10 mouse cellular contexts compared by ENCODE assay signal in the genomic region with DNA sequence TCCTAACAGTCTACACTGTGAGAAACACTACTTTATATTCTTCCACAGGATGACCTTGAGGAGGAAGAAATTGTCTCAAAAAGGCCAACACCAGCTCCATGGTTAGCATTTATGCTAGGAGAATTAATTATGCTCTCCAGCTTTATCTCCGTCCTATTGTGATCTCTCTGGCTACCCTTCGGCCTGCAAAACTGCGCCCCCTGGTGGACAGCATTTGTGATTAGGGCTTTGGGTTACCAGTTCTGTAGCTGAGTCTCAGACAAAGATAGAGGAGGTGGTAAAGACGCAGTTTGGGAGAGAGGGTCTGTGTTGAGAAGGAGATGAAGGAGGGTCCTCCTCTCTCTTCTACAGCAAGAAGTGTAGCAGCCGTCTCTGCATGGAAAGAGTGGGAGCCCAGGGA. TPM values are rescaled to one million over a fixed set of nuclear protein-coding genes. Genes with fewer than 3 reads are reported as not detected.
DNase-seq lines count a peak whose midpoint lies in the region; ATAC-seq and TF ChIP-seq lines count a peak whose summit lies in the region.
"Had no signal": no experiment of that assay in that cellular context is flagged by ENCODE, and none has a peak within 500 bp of the region (broad histone marks: within the 10 kb centered on the region; RNA-seq: fewer than 3 reads in every experiment).

No protein-coding gene starts in this region.

- no peaks in the 10 kb centered on the region for H3K36me3 ChIP-seq in hindbrain, embryonic 10.5 days
- no peaks in the 10 kb centered on the region for H3K36me3 ChIP-seq in hindbrain, embryonic 12.5 days
- H3K36me3 ChIP-seq in forebrain, postnatal 0 days (ENCODE audit: insufficient read depth) = no peaks in the 10 kb centered on the region
- H3K36me3 ChIP-seq in thymus, adult 2 months (ENCODE audit: control insufficient read depth, insufficient read depth, low read length) = no peaks in the 10 kb centered on the region
- H3K36me3 ChIP-seq: embryonic facial prominence, embryonic 12.5 days; liver, embryonic 15.5 days had no signal

- H3K9me3 ChIP-seq in hindbrain, embryonic 10.5 days = no peaks in the 10 kb centered on the region
- no peaks in the 10 kb centered on the region for H3K9me3 ChIP-seq in hindbrain, embryonic 12.5 days (replicated peaks)
- H3K9me3 ChIP-seq in forebrain, postnatal 0 days (ENCODE audit: low read length) = no peaks in the 10 kb centered on the region
- H3K9me3 ChIP-seq: embryonic facial prominence, embryonic 12.5 days; liver, embryonic 15.5 days had no signal

- H3K27me3 ChIP-seq in hindbrain, embryonic 10.5 days (ENCODE audit: insufficient read depth, poor library complexity, severe bottlenecking) = peaks cover 52% of the 10 kb centered on the region
- H3K27me3 ChIP-seq in hindbrain, embryonic 12.5 days = peaks cover 23% of the 10 kb centered on the region
- H3K27me3 ChIP-seq in forebrain, postnatal 0 days (ENCODE audit: insufficient read depth, low read length) = no peaks in the 10 kb centered on the region; the same call in 1 of the 2 replicates
- no peaks in the 10 kb centered on the region for H3K27me3 ChIP-seq in thymus, adult 2 months (ENCODE audit: control insufficient read depth, insufficient read depth, low read length)

- no peak overlapping the region for H3K9ac ChIP-seq in hindbrain, embryonic 12.5 days
- H3K9ac ChIP-seq in forebrain, postnatal 0 days = no peak overlapping the region
- H3K9ac ChIP-seq: embryonic facial prominence, embryonic 12.5 days; liver, embryonic 15.5 days had no signal

- DNase-seq in hindbrain, embryonic 10.5 days (ENCODE audit: low spot score) = peak; percentile 84
- DNase-seq in CD8-positive naive resting alpha-beta T cell, adult 2 months (ENCODE audit: low read depth in 2 of 2, low spot score in 2 of 2) = peak; percentile 65
- peak; percentile 80 for DNase-seq in brain, adult 2 months (ENCODE audit: low read depth, low spot score)
- DNase-seq in forebrain, postnatal 0 days = peak; percentile 66
- peak; percentile 58 to 85 for DNase-seq in layer of hippocampus, postnatal 25 days (ENCODE audit: extremely low spot score in 1 of 2, low spot score in 1 of 2)
- peak; percentile 76 for DNase-seq in thymus, adult 2 months

- peaks cover 37% of the 10 kb centered on the region for H3K4me1 ChIP-seq in hindbrain, embryonic 10.5 days (replicated peaks)
- peaks cover 20% of the 10 kb centered on the region for H3K4me1 ChIP-seq in hindbrain, embryonic 12.5 days
- H3K4me1 ChIP-seq in forebrain, postnatal 0 days (ENCODE audit: insufficient read depth) = peaks cover 8% of the 10 kb centered on the region; the same call in 1 of the 2 replicates
- H3K4me1 ChIP-seq in thymus, adult 2 months (replicated peaks; ENCODE audit: control insufficient read depth, insufficient read depth, low read length) = peaks cover 21% of the 10 kb centered on the region

- ATAC-seq in hindbrain, embryonic 12.5 days (ENCODE audit: low FRiP score) = no peak
- ATAC-seq in forebrain, postnatal 0 days = 0 out of 2 replicates have a peak, but pooled peaks have one; percentile 44
- 0 out of 2 replicates have a peak, but pooled peaks have one; percentile 51 for ATAC-seq in monocyte, adult 5-6 weeks (replicated peaks; ENCODE audit: insufficient number of reproducible peaks, low FRiP score, low TSS enrichment, poor library complexity, severe bottlenecking)

- no peak overlapping the region for H3K4me3 ChIP-seq in hindbrain, embryonic 10.5 days
- no peak overlapping the region for H3K4me3 ChIP-seq in hindbrain, embryonic 12.5 days
- H3K4me3 ChIP-seq in forebrain, postnatal 0 days (ENCODE audit: low read depth, low read length) = no peak overlapping the region
- no peak overlapping the region for H3K4me3 ChIP-seq in thymus, adult 2 months (ENCODE audit: control insufficient read depth, insufficient read depth, low read length)
- H3K4me3 ChIP-seq: embryonic facial prominence, embryonic 12.5 days; liver, embryonic 15.5 days had no signal

- no peak for TF ChIP-seq POLR2A in thymus, adult 2 months (IDR thresholded peaks at IDR 0.05; ENCODE audit: control insufficient read depth, extremely low read depth, insufficient read depth, low read length, poor library complexity)

- TF ChIP-seq CTCF in forebrain, postnatal 0 days (IDR thresholded peaks at IDR 0.05; ENCODE audit: low read depth) = peak; percentile 84
- TF ChIP-seq CTCF in thymus, adult 2 months (IDR thresholded peaks at IDR 0.05; ENCODE audit: borderline replicate concordance, control insufficient read depth, extremely low read depth, insufficient read depth, low read length, poor library complexity) = no peak

- 12% methylated on average over 5 of the region's 5 CpGs for WGBS in hindbrain, embryonic 10.5 days
- 20% methylated on average over 5 of the region's 5 CpGs for WGBS in hindbrain, embryonic 12.5 days
- WGBS in forebrain, postnatal 0 days = 11% methylated on average over 5 of the region's 5 CpGs
- 25% methylated on average over 5 of the region's 5 CpGs for WGBS in thymus, adult 2 months

- no peak overlapping the region for H3K4me2 ChIP-seq in hindbrain, embryonic 12.5 days (replicated peaks)
- no peak overlapping the region for H3K4me2 ChIP-seq in forebrain, postnatal 0 days (ENCODE audit: low read depth)
- H3K4me2 ChIP-seq: embryonic facial prominence, embryonic 12.5 days; liver, embryonic 15.5 days had no signal

- no peak overlapping the region for H3K27ac ChIP-seq in hindbrain, embryonic 10.5 days
- no peak overlapping the region for H3K27ac ChIP-seq in hindbrain, embryonic 12.5 days
- H3K27ac ChIP-seq in forebrain, postnatal 0 days (ENCODE audit: low read depth, low read length) = no peak overlapping the region
- no peak overlapping the region for H3K27ac ChIP-seq in thymus, adult 2 months (ENCODE audit: control insufficient read depth, insufficient read depth, low read length)
- H3K27ac ChIP-seq: embryonic facial prominence, embryonic 12.5 days; liver, embryonic 15.5 days had no signal

RNA-seq across cellular contexts. Expression of a gene that starts 10.6 kb away (rescaled TPM):
- polyA plus RNA-seq in hindbrain, embryonic 10.5 days (2016; fragmentation: Nextera tagmentation; extraction: Ambion mirVana) = 0.85 and 3.2 TPM in 2 replicates
- 9.5 and 28.5 TPM in 2 replicates for polyA plus RNA-seq in hindbrain, embryonic 12.5 days (2016; fragmentation: Nextera tagmentation; extraction: Ambion mirVana)
- 0.19 TPM in 1 of 2 replicates, not detected in the other for total RNA-seq in forebrain, postnatal 0 days (2014; rRNA removed)
- polyA plus RNA-seq in forebrain, postnatal 0 days (2015; fragmentation: Nextera tagmentation; extraction: Ambion mirVana) = 0.39 and 0.48 TPM in 2 replicates
- 1 to 10 TPM; 4.1 to 5.9 TPM for total RNA-seq in layer of hippocampus, postnatal 25 days (2021)
- 0.97 to 3.4 TPM in 2 of 3 replicates, not detected in the other for total RNA-seq in monocyte, adult 5-6 weeks (2017)
- polyA plus RNA-seq in thymus, adult 2 months (2012; rRNA removed) = 2.1 and 2.2 TPM in 2 replicates

RNA-seq across cellular contexts. Expression of a gene that starts 23.9 kb away (rescaled TPM):
- 19.3 and 21.7 TPM in 2 replicates for polyA plus RNA-seq in hindbrain, embryonic 10.5 days (2016; fragmentation: Nextera tagmentation; extraction: Ambion mirVana)
- 18.3 and 19.1 TPM in 2 replicates for polyA plus RNA-seq in hindbrain, embryonic 12.5 days (2016; fragmentation: Nextera tagmentation; extraction: Ambion mirVana)
- total RNA-seq in forebrain, postnatal 0 days (2014; rRNA removed) = 23.6 and 27.2 TPM in 2 replicates
- 28.5 and 30.3 TPM in 2 replicates for polyA plus RNA-seq in forebrain, postnatal 0 days (2015; fragmentation: Nextera tagmentation; extraction: Ambion mirVana)
- 10 to 100 TPM; 17.2 to 22.7 TPM for total RNA-seq in layer of hippocampus, postnatal 25 days (2021)
- 0.39 to 7.4 TPM (median 1.4 TPM) in 3 replicates for total RNA-seq in monocyte, adult 5-6 weeks (2017)
- polyA plus RNA-seq in thymus, adult 2 months (2012; rRNA removed) = 62.1 and 67.6 TPM in 2 replicates

RNA-seq across cellular contexts. Expression of a gene that starts 28.6 kb away (rescaled TPM):
- polyA plus RNA-seq in hindbrain, embryonic 10.5 days (2016; fragmentation: Nextera tagmentation; extraction: Ambion mirVana) = 1.0 and 3.9 TPM in 2 replicates
- polyA plus RNA-seq in hindbrain, embryonic 12.5 days (2016; fragmentation: Nextera tagmentation; extraction: Ambion mirVana) = 1.1 and 3.5 TPM in 2 replicates
- 0.31 and 0.81 TPM in 2 replicates for total RNA-seq in forebrain, postnatal 0 days (2014; rRNA removed)
- polyA plus RNA-seq in forebrain, postnatal 0 days (2015; fragmentation: Nextera tagmentation; extraction: Ambion mirVana) = 0.35 and 0.40 TPM in 2 replicates
- total RNA-seq in layer of hippocampus, postnatal 25 days (2021) = 1 to 10 TPM; 1.3 to 2.0 TPM
- total RNA-seq in monocyte, adult 5-6 weeks (2017) = 0.29 TPM in 1 of 3 replicates, not detected in the others
- 36.0 and 38.7 TPM in 2 replicates for polyA plus RNA-seq in thymus, adult 2 months (2012; rRNA removed)

RNA-seq across cellular contexts. Expression of a gene that starts 46.3 kb away (rescaled TPM):
- 0.35 and 2.9 TPM in 2 replicates for polyA plus RNA-seq in hindbrain, embryonic 10.5 days (2016; fragmentation: Nextera tagmentation; extraction: Ambion mirVana)
- 5.1 and 18.5 TPM in 2 replicates for polyA plus RNA-seq in hindbrain, embryonic 12.5 days (2016; fragmentation: Nextera tagmentation; extraction: Ambion mirVana)
- total RNA-seq in forebrain, postnatal 0 days (2014; rRNA removed) = 0.67 and 0.77 TPM in 2 replicates
- 0.63 and 0.89 TPM in 2 replicates for polyA plus RNA-seq in forebrain, postnatal 0 days (2015; fragmentation: Nextera tagmentation; extraction: Ambion mirVana)
- 1 to 10 TPM; 1.3 to 1.6 TPM for total RNA-seq in layer of hippocampus, postnatal 25 days (2021)
- not detected in 3 replicates for total RNA-seq in monocyte, adult 5-6 weeks (2017)
- 6.7 and 90.4 TPM in 2 replicates for polyA plus RNA-seq in thymus, adult 2 months (2012; rRNA removed)
